Mouse (Mus musculus): ENCODE data around the gene Agr3. TPM values are rescaled to one million over a fixed set of nuclear protein-coding genes. Genes with fewer than 3 reads are reported as not detected.

The Agr3 gene
- polyA plus RNA-seq, 1 experiment, result not detected

GRCm38 (mm10) chr12:35957235-35957634 is 31.8 kb downstream of the Agr3 start:
- Histone ChIP-seq H3K27me3 (replicated peaks; ENCODE audit: control insufficient read depth, insufficient read depth, low read length) (no peaks in the 10 kb centered on the region), H3K27ac (ENCODE audit: insufficient read depth, low read depth, low read length) (no peak overlapping the region), H3K4me3 (ENCODE audit: insufficient read depth, low read depth, low read length) (no peak overlapping the region), H3K4me1 (ENCODE audit: control insufficient read depth, insufficient read depth, low read length) (no peaks in the 10 kb centered on the region), H3K36me3 (ENCODE audit: control insufficient read depth, insufficient read depth, low read length) (no peaks in the 10 kb centered on the region)
- TF ChIP-seq POLR2A (IDR thresholded peaks at IDR 0.05; ENCODE audit: low read depth, low read length) (no peak), CTCF (conservative IDR thresholded peaks at IDR 0.05; ENCODE audit: insufficient read depth, insufficient read length, low read depth, low read length) (0 out of 2 replicates have a peak, but pooled peaks have one; percentile 10)
- WGBS, result 84% methylated on average over 2 of the region's 2 CpGs
- DNase-seq, result no peak

GRCm38 (mm10) chr12:35966098-35966767 is 40.8 kb downstream of the Agr3 start:
- Histone ChIP-seq H3K27me3 (replicated peaks; ENCODE audit: control insufficient read depth, insufficient read depth, low read length) (no peaks in the 10 kb centered on the region), H3K4me3 (ENCODE audit: insufficient read depth, low read depth, low read length) (no peak overlapping the region), H3K36me3 (ENCODE audit: control insufficient read depth, insufficient read depth, low read length) (no peaks in the 10 kb centered on the region), H3K27ac (ENCODE audit: insufficient read depth, low read depth, low read length) (no peak overlapping the region), H3K4me1 (ENCODE audit: control insufficient read depth, insufficient read depth, low read length) (no peaks in the 10 kb centered on the region)
- WGBS, result 54% methylated on average over 7 of the region's 7 CpGs
- TF ChIP-seq POLR2A (IDR thresholded peaks at IDR 0.05; ENCODE audit: low read depth, low read length) (no peak), CTCF (conservative IDR thresholded peaks at IDR 0.05; ENCODE audit: insufficient read depth, insufficient read length, low read depth, low read length) (no peak)
- DNase-seq, result no peak

DNA sequence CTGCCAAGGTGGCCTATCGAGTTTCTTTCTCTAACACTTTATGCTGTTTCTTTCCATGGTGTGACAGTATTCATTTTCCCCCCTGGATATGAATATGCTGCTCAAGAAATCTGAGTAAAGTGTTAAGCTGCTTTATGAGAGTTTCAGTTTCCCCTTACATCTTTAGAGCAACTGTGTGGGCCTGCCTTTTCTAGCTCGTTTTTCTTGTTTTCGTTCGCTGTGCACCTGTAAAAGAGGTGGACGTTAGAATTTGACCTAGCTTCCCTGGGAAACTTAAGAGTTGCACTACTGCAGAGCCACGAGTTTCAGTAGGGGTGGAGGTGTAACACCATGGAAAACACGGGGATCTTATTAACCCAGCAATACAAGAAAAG is 41.3 kb downstream of the Agr3 start:
- TF ChIP-seq POLR2A (IDR thresholded peaks at IDR 0.05; ENCODE audit: low read depth, low read length) (no peak), CTCF (conservative IDR thresholded peaks at IDR 0.05; ENCODE audit: insufficient read depth, insufficient read length, low read depth, low read length) (no peak)
- no peak overlapping the region for H3K4me3 ChIP-seq (ENCODE audit: insufficient read depth, low read depth, low read length)
- H3K27me3 ChIP-seq (replicated peaks; ENCODE audit: control insufficient read depth, insufficient read depth, low read length), result no peaks in the 10 kb centered on the region
- no peaks in the 10 kb centered on the region for H3K36me3 ChIP-seq (ENCODE audit: control insufficient read depth, insufficient read depth, low read length)
- no peak overlapping the region for H3K27ac ChIP-seq (ENCODE audit: insufficient read depth, low read depth, low read length)
- 46% methylated on average over 7 of the region's 7 CpGs for WGBS
- DNase-seq, result no peak
- no peaks in the 10 kb centered on the region for H3K4me1 ChIP-seq (ENCODE audit: control insufficient read depth, insufficient read depth, low read length)

DNA sequence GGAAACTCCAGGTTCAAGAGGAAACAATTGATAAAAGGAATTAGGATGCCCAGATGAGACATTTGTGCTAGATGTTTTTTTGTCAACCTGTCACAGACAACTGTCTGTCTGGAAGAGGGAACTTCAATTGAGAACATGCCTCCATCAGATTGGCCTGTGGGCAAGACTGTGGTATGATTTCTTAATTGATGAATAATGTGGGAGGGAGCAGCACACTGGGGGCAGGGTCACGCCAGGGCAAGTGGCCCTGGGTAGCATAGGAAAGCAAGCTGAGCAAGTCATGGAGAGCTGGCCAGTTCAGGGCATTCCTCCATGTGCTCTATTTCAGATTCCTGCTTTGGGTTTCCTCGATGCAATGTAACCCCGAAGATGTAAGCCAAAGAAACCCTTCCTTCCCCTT is 50.5 kb downstream of the Agr3 start:
- no peak overlapping the region for H3K4me3 ChIP-seq (ENCODE audit: insufficient read depth, low read depth, low read length)
- no peak for DNase-seq
- no peaks in the 10 kb centered on the region for H3K36me3 ChIP-seq (ENCODE audit: control insufficient read depth, insufficient read depth, low read length)
- 82% methylated on average over 3 of the region's 3 CpGs for WGBS
- H3K27ac ChIP-seq (ENCODE audit: insufficient read depth, low read depth, low read length), result no peak overlapping the region
- H3K4me1 ChIP-seq (ENCODE audit: control insufficient read depth, insufficient read depth, low read length), result no peaks in the 10 kb centered on the region
- H3K27me3 ChIP-seq (replicated peaks; ENCODE audit: control insufficient read depth, insufficient read depth, low read length), result no peaks in the 10 kb centered on the region
- TF ChIP-seq POLR2A (IDR thresholded peaks at IDR 0.05; ENCODE audit: low read depth, low read length), result no peak
- no peak for TF ChIP-seq CTCF (conservative IDR thresholded peaks at IDR 0.05; ENCODE audit: insufficient read depth, insufficient read length, low read depth, low read length)

DNA sequence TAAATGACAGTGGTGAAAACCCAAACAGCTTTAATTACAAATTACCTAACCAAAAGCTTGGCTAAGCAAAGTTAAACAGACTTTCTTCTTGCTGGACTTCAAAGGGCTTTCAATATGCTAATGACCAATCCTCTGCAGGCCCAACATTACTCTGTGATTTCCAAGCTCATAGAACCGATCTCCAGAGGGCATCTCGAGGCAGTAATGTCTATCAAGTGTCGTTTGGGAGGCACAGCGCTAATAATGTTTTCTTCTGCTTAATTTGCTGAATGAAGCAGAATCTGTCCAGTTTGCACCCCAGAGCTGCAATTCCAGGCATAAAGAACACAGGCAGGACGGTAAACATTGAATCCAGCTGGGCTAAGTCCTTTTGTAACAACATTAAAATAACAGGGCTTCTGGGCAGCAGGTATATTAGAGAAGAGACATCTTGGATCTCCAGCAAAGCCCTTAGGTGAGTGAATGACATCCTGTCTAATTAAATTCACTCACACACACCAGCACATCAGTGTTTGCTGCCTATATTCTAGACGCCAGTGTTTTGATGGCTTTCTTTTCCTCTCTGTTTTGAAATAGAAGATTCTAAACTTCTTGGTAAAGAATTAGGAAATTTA is 52.3 kb downstream of the Agr3 start:
- Histone ChIP-seq H3K4me1 (ENCODE audit: control insufficient read depth, insufficient read depth, low read length) (no peaks in the 10 kb centered on the region), H3K27ac (ENCODE audit: insufficient read depth, low read depth, low read length) (0 out of 2 replicates have a peak overlapping the region, but pooled peaks have one; percentile 17), H3K27me3 (replicated peaks; ENCODE audit: control insufficient read depth, insufficient read depth, low read length) (no peaks in the 10 kb centered on the region), H3K36me3 (ENCODE audit: control insufficient read depth, insufficient read depth, low read length) (no peaks in the 10 kb centered on the region), H3K4me3 (ENCODE audit: insufficient read depth, low read depth, low read length) (no peak overlapping the region)
- WGBS, result 41% methylated on average over 6 of the region's 6 CpGs
- TF ChIP-seq CTCF (conservative IDR thresholded peaks at IDR 0.05; ENCODE audit: insufficient read depth, insufficient read length, low read depth, low read length) (no peak), POLR2A (IDR thresholded peaks at IDR 0.05; ENCODE audit: low read depth, low read length) (no peak)
- DNase-seq, result peak; percentile 21

DNA sequence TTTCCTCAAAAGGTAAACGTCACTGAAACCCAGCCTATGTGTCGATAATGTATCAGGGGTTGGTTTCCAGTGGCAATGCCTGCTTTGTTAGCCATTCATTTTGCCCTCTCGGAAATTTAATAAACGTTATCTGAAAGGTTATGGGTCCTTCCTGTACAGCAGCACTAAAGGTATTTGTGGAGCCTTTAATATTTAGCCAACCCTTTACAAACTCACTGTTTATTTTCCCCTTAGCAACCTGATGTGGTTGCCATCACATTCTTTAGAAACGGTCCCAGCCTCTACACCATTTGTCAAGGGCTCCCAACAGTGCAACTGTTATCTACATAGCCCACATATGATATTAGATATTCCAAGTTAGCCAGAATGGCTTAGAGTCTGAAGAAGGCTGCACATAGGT is 54.2 kb downstream of the Agr3 start:
- H3K4me3 ChIP-seq (ENCODE audit: insufficient read depth, low read depth, low read length), result no peak overlapping the region
- no peak overlapping the region for H3K27ac ChIP-seq (ENCODE audit: insufficient read depth, low read depth, low read length)
- no peaks in the 10 kb centered on the region for H3K36me3 ChIP-seq (ENCODE audit: control insufficient read depth, insufficient read depth, low read length)
- TF ChIP-seq CTCF (conservative IDR thresholded peaks at IDR 0.05; ENCODE audit: insufficient read depth, insufficient read length, low read depth, low read length) (no peak), POLR2A (IDR thresholded peaks at IDR 0.05; ENCODE audit: low read depth, low read length) (no peak)
- no peaks in the 10 kb centered on the region for H3K4me1 ChIP-seq (ENCODE audit: control insufficient read depth, insufficient read depth, low read length)
- DNase-seq, result no peak
- WGBS, result 76% methylated on average over 5 of the region's 5 CpGs
- no peaks in the 10 kb centered on the region for H3K27me3 ChIP-seq (replicated peaks; ENCODE audit: control insufficient read depth, insufficient read depth, low read length)

DNA sequence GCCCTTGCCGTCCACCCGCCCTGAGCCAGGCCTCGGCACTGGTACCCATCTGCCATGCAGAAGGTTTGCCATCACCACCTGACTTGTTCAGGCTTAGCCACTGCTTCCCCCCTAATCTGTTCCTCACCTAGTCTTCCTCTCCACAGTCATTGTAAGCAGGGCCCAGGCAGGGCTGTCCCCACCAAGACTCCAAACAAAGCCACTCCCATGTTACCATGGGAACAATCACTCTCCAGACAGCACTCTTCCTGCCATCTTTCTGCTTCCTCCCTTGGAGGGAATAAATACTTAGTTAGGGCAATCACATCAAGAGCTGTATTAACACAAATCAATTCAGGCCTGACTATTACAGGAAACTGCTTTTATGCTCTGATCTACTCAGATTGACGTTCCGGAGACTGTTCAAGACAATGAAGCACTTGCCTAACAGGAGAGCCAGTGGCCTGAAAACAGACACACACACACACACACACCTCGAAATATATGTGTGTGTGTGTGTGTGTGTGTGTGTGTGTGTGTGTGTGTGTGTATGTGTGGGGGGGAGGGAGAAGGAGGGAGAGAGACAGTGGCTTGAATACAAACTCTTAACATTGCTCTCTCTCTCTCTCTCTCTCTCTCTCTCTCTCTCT is 56.4 kb downstream of the Agr3 start:
- no peaks in the 10 kb centered on the region for H3K36me3 ChIP-seq (ENCODE audit: control insufficient read depth, insufficient read depth, low read length)
- no peak overlapping the region for H3K4me3 ChIP-seq (ENCODE audit: insufficient read depth, low read depth, low read length)
- no peak overlapping the region for H3K27ac ChIP-seq (ENCODE audit: insufficient read depth, low read depth, low read length)
- H3K27me3 ChIP-seq (replicated peaks; ENCODE audit: control insufficient read depth, insufficient read depth, low read length), result no peaks in the 10 kb centered on the region
- DNase-seq, result peak; percentile 52
- 54% methylated on average over 6 of the region's 6 CpGs for WGBS
- H3K4me1 ChIP-seq (ENCODE audit: control insufficient read depth, insufficient read depth, low read length), result no peaks in the 10 kb centered on the region
- TF ChIP-seq POLR2A (IDR thresholded peaks at IDR 0.05; ENCODE audit: low read depth, low read length) (no peak), CTCF (conservative IDR thresholded peaks at IDR 0.05; ENCODE audit: insufficient read depth, insufficient read length, low read depth, low read length) (no peak)
